Mouse (Mus musculus) kidney, embryonic 14.5 days (tissue): ENCODE results near the gene Ap4e1. TPM values are rescaled to one million over a fixed set of nuclear protein-coding genes. Genes with fewer than 3 reads are reported as not detected.

ENCODE experiments used
- ATAC-seq: fragments of 200-750 bp; cut with Nextera tagmentation; 2 replicates; pipeline ENCODE4 v1.8.0; 2017; ENCODE audit warnings: moderate number of reproducible peaks, mild to moderate bottlenecking, moderate TSS enrichment, moderate library complexity; ENCODE audit not compliant: low FRiP score, low TSS enrichment
- H3K27ac ChIP-seq: fragments of 300-500 bp; sonication (generic); 2 replicates; pipeline ENCODE4 v1.5.1; 2014; ENCODE audit warnings: low read depth, mild to moderate bottlenecking, low read length, moderate library complexity, mixed read lengths
- H3K27me3 ChIP-seq: fragments of 300-500 bp; sonication (generic); 2 replicates; pipeline ENCODE4 v1.6.1; 2014; ENCODE audit warnings: mild to moderate bottlenecking, low read length; ENCODE audit not compliant: control insufficient read depth, insufficient read depth
- H3K36me3 ChIP-seq: fragments of 300-500 bp; sonication (generic); 2 replicates; pipeline ENCODE4 v1.6.1; 2014; ENCODE audit warnings: low read length, mixed read lengths; ENCODE audit not compliant: control insufficient read depth, insufficient read depth
- H3K4me1 ChIP-seq: fragments of 300-500 bp; sonication (generic); 2 replicates; pipeline ENCODE4 v1.6.1; 2014; ENCODE audit warnings: low read length, mixed read lengths; ENCODE audit not compliant: control insufficient read depth, insufficient read depth
- H3K4me2 ChIP-seq: fragments of 300-500 bp; sonication (generic); replicated peaks from 2 replicates; pipeline ENCODE4 v1.6.1; 2014; ENCODE audit warnings: low read depth, mild to moderate bottlenecking, low read length
- H3K4me3 ChIP-seq: fragments of 300-500 bp; sonication (generic); 2 replicates; pipeline ENCODE4 v1.5.1; 2014; ENCODE audit warnings: mild to moderate bottlenecking, low read length
- H3K9ac ChIP-seq: fragments of 300-500 bp; sonication (generic); 2 replicates; pipeline ENCODE4 v1.6.1; 2014; ENCODE audit warnings: low read depth, mild to moderate bottlenecking, low read length, moderate library complexity
- H3K9me3 ChIP-seq: fragments of 300-500 bp; sonication (generic); 2 replicates; pipeline ENCODE4 v1.6.1; 2016; ENCODE audit warnings: low read length; ENCODE audit not compliant: control insufficient read depth
- WGBS: fragments of 180-500 bp; shearing (Covaris S2); extraction: QIAGEN DNeasy Blood & Tissue Kit; methylation state at CpG from one replicate; pipeline ENCODE4 v1.1.7; 2014; 5-methylcytosine and 5-hydroxymethylcytosine counted together
- polyA plus RNA-seq: library from polyadenylated mRNA; unstranded; fragments of >200 nt; fragmentation: Nextera tagmentation; extraction: Ambion mirVana; gene quantifications from 2 replicates; pipeline ENCODE4 v1.2.1, GENCODE M21; 2014

The Ap4e1 gene
- 4.5 and 11.1 TPM in 2 replicates for polyA plus RNA-seq

- Histone ChIP-seq H3K36me3 (peaks cover 17% of the 10 kb centered on the region; the same call in 1 of the 2 replicates), H3K4me3 (peak within 1 kb of the TSS; percentile 84), H3K4me2 (peak within 1 kb of the TSS; percentile 67), H3K9ac (peak within 1 kb of the TSS; percentile 84), H3K9me3 (no peaks in the 10 kb centered on the region), H3K4me1 (0 out of 2 replicates have a peak, but pooled peaks cover 7% of the 10 kb centered on the region), H3K27me3 (no peaks in the 10 kb centered on the region), H3K27ac (peak within 1 kb of the TSS; percentile 57; the same call in 1 of the 2 replicates)
- WGBS: under 1% methylated on average over 40 of the region's 40 CpGs
- ATAC-seq: peak; percentile 86
These were observed at the start of gene Ap4e1 for GRCm38 (mm10) chr2:127008469-127008998. Gene Ap4e1, plus strand, starts transcription at chr2:127008717.

- Histone ChIP-seq H3K27ac (no peak overlapping the region), H3K4me2 (no peak overlapping the region), H3K9ac (no peak overlapping the region), H3K36me3 (no peaks in the 10 kb centered on the region), H3K4me3 (no peak overlapping the region), H3K9me3 (no peaks in the 10 kb centered on the region), H3K4me1 (no peaks in the 10 kb centered on the region), H3K27me3 (no peaks in the 10 kb centered on the region)
- WGBS: 56% methylated on average over 2 of the region's 2 CpGs
- no peak for ATAC-seq
These were observed 46.8 kb upstream of the Ap4e1 start for GRCm38 (mm10) chr2:126961696-126962095.

- H3K4me3 ChIP-seq: no peak overlapping the region
- WGBS: 72% methylated on average over 6 of the region's 6 CpGs
- ATAC-seq: no peak
These were observed 31.1 kb upstream of the Ap4e1 start for GRCm38 (mm10) chr2:126977428-126977827.

DNA sequence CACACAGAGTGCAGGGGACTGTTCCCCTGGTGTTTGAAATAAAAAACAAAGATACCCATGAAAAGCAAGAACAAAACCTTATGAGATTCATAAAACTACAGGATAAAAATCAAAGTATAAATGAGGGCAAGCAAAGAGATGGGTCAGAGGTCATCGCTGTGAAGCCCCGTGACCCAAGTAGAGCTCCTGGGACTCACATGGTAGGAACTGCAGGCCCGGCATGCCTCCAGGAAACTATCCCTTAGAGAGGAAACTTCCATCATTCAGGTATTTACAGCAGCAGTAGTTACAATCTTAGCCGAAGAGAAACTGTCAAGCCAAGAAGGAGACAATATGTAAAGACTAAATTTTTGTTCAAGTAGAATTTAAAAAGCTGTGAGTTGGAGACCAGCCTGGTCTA is 25.3 kb upstream of the Ap4e1 start:
- Histone ChIP-seq H3K9ac (no peak overlapping the region), H3K4me1 (no peaks in the 10 kb centered on the region), H3K27ac (no peak overlapping the region), H3K27me3 (no peaks in the 10 kb centered on the region), H3K36me3 (no peaks in the 10 kb centered on the region), H3K4me3 (no peak overlapping the region), H3K9me3 (no peaks in the 10 kb centered on the region), H3K4me2 (no peak overlapping the region)
- ATAC-seq: no peak
- WGBS: 58% methylated on average over 4 of the region's 4 CpGs

More at GRCm38 (mm10) chr2:126977428-126977827, 31.1 kb upstream of the Ap4e1 start:
- Histone ChIP-seq H3K4me2 (no peak overlapping the region), H3K27me3 (no peaks in the 10 kb centered on the region), H3K9me3 (no peaks in the 10 kb centered on the region), H3K36me3 (no peaks in the 10 kb centered on the region), H3K4me1 (no peaks in the 10 kb centered on the region), H3K9ac (no peak overlapping the region), H3K27ac (no peak overlapping the region)

- H3K4me3 ChIP-seq: no peak overlapping the region
- H3K27ac ChIP-seq: no peak overlapping the region
- H3K9me3 ChIP-seq: no peaks in the 10 kb centered on the region
- no peaks in the 10 kb centered on the region for H3K27me3 ChIP-seq
- no peak for ATAC-seq
- no peaks in the 10 kb centered on the region for H3K36me3 ChIP-seq
- no peaks in the 10 kb centered on the region for H3K4me1 ChIP-seq
- H3K4me2 ChIP-seq: no peak overlapping the region
- H3K9ac ChIP-seq: no peak overlapping the region
- 76% methylated on average over 6 of the region's 6 CpGs for WGBS
These were observed 18.6 kb upstream of the Ap4e1 start for GRCm38 (mm10) chr2:126989919-126990318.

DNA sequence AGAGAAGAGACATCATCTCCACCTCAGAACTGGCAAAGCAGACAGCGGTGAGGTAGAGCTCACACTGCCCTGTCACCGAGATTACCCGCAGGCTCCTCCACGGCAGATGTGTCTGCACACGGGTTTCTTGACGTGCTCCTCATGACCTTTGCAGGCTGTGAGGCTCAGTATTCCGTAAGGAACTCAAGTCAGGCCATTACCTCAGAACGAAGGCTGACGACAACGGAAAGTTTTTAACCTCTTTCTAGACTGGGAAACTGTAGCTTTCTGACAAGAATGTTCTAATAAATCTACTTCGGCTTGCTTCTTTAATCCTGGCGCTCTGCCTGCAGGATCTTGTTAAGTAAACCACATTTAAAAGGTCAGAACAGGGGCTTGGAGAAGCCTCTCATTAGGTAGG is 15.8 kb upstream of the Ap4e1 start:
- H3K9ac ChIP-seq: no peak overlapping the region
- H3K4me1 ChIP-seq: no peaks in the 10 kb centered on the region
- H3K36me3 ChIP-seq: no peaks in the 10 kb centered on the region
- H3K4me3 ChIP-seq: no peak overlapping the region
- 37% methylated on average over 12 of the region's 12 CpGs for WGBS
- no peaks in the 10 kb centered on the region for H3K9me3 ChIP-seq
- H3K27me3 ChIP-seq: no peaks in the 10 kb centered on the region
- H3K27ac ChIP-seq: no peak overlapping the region
- no peak overlapping the region for H3K4me2 ChIP-seq
- ATAC-seq: no peak

DNA sequence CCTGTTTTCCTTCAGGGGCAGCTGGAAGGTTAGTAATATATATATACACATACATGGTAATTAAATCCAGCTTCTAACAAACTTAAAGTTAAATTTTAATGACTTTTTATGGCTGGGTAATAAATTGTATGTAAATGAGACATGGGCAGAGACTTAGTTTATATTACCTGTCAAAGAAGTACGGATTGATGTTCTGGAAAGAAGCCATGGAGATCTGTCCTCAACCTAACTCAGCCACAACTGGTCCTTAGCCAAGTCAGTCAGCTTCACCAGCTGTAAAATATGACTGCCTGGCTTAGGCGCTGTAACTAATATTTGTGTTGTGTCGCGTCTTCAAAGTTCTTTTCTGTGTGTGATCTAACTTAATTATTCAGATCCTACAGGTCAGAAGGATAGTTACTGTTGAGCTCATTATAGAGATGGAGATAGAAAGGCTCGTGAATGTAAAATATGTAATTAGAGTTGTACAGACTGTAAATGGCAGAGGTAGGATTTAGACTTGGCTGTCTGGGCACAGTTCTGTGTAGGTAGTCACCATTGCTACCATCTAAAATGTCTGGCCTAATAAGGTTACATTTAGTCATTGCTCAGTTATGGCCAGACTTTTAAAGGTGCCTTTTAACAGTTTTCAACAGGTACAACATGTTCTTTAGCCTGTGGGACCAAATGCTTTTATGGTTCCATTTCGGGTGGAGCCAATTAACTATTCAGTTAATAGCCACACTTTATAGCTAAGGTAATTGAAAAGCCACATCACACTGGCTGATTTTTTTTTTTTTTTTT is 13.9 kb upstream of the Ap4e1 start:
- no peaks in the 10 kb centered on the region for H3K27me3 ChIP-seq
- 29% methylated on average over 6 of the region's 6 CpGs for WGBS
- no peak overlapping the region for H3K4me2 ChIP-seq
- no peak overlapping the region for H3K9ac ChIP-seq
- H3K36me3 ChIP-seq: no peaks in the 10 kb centered on the region
- peak; percentile 73 for ATAC-seq
- H3K9me3 ChIP-seq: no peaks in the 10 kb centered on the region
- H3K4me3 ChIP-seq: no peak overlapping the region
- H3K27ac ChIP-seq: no peak overlapping the region
- no peaks in the 10 kb centered on the region for H3K4me1 ChIP-seq

DNA sequence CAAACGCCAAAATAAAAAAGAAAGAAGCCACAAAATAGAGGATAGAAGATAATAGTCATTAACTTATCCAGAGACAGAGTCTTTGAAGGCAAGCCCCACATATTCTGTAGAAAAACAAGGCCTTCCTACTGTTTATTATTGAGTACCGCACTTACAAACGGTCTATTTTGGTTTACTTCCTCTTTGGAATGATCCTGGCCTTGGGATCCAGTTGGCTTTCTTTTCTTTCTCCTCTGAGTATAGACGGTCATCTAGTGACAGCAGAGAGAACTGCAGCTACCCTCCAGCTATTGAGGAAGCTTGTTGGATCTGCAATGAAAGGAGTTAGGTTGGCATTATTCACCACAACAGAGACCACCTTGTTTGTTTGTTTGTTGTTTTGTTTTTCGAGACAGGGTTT is 11.8 kb upstream of the Ap4e1 start:
- 18% methylated on average over 5 of the region's 5 CpGs for WGBS
- Histone ChIP-seq H3K27me3 (no peaks in the 10 kb centered on the region), H3K27ac (no peak overlapping the region), H3K9ac (no peak overlapping the region), H3K4me1 (no peaks in the 10 kb centered on the region), H3K36me3 (no peaks in the 10 kb centered on the region), H3K4me3 (no peak overlapping the region), H3K9me3 (no peaks in the 10 kb centered on the region), H3K4me2 (0 out of 2 replicates have a peak overlapping the region, but pooled peaks have one; percentile 17)
- no peak for ATAC-seq

DNA sequence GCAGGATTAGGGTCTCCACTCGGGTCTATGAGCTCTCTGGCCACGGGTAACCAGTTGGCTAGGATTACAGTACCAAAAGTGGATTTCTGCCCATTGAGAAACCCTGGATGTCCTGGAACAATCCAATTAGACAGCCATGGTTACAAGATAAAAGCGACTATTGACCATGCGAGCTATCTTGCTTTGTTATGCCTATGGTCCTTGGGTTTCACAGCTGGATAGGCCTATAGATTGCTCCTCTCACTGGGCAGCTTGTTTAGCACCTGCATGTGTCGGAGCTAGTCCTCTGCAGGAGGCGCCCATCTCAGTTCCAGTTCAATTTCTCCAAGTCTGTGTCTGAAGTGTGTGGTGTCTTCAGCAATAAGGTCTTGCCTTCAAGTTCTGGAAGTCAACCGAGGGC is 10.3 kb upstream of the Ap4e1 start:
- ATAC-seq: no peak
- H3K36me3 ChIP-seq: no peaks in the 10 kb centered on the region
- no peaks in the 10 kb centered on the region for H3K9me3 ChIP-seq
- no peak overlapping the region for H3K4me2 ChIP-seq
- 77% methylated on average over 7 of the region's 7 CpGs for WGBS
- H3K9ac ChIP-seq: no peak overlapping the region
- H3K4me1 ChIP-seq: no peaks in the 10 kb centered on the region
- no peak overlapping the region for H3K27ac ChIP-seq
- no peaks in the 10 kb centered on the region for H3K27me3 ChIP-seq
- H3K4me3 ChIP-seq: no peak overlapping the region
